Mouse (Mus musculus) midbrain, embryonic 16.5 days (tissue): ENCODE measurements at regions not wholly inside any gene's neighbourhood (a gene's known extent, or its start where the extent isn't known, plus 50 kb on each side); places are given as distances from the start of the nearest gene placed in this dataset.

ENCODE experiments used
- ATAC-seq: fragments of 200-750 bp; cut with Nextera tagmentation; 2 replicates; pipeline ENCODE4 v1.8.0; 2017; ENCODE audit warnings: moderate TSS enrichment
- H3K27ac ChIP-seq: fragments of 300-500 bp; sonication (generic); 2 replicates; pipeline ENCODE4 v1.5.1; 2014; ENCODE audit warnings: mild to moderate bottlenecking, low read length, mixed read lengths
- H3K27me3 ChIP-seq: fragments of 300-500 bp; sonication (generic); 2 replicates; pipeline ENCODE4 v1.6.1; 2014; ENCODE audit warnings: low read depth, low read length, mixed read lengths; ENCODE audit not compliant: control insufficient read depth, insufficient read depth
- H3K36me3 ChIP-seq: fragments of 300-500 bp; sonication (generic); 2 replicates; pipeline ENCODE4 v1.6.1; 2014; ENCODE audit warnings: mild to moderate bottlenecking, low read length, moderate library complexity, mixed read lengths; ENCODE audit not compliant: control insufficient read depth, insufficient read depth
- H3K4me1 ChIP-seq: fragments of 300-500 bp; sonication (generic); 2 replicates; pipeline ENCODE4 v1.6.1; 2014; ENCODE audit warnings: mild to moderate bottlenecking, low read length, mixed read lengths; ENCODE audit not compliant: control insufficient read depth, insufficient read depth
- H3K4me2 ChIP-seq: fragments of 300-500 bp; sonication (generic); 2 replicates; pipeline ENCODE4 v1.6.1; 2014; ENCODE audit warnings: mild to moderate bottlenecking, low read length, mixed read lengths
- H3K4me3 ChIP-seq: fragments of 300-500 bp; sonication (generic); 2 replicates; pipeline ENCODE4 v1.5.1; 2014; ENCODE audit warnings: low read depth, mild to moderate bottlenecking, low read length, moderate library complexity, mixed read lengths
- H3K9ac ChIP-seq: fragments of 300-500 bp; sonication (generic); 2 replicates; pipeline ENCODE4 v1.6.1; 2014; ENCODE audit warnings: low read depth, low read length, mixed read lengths
- H3K9me3 ChIP-seq: fragments of 300-500 bp; sonication (generic); replicated peaks from 2 replicates; pipeline ENCODE4 v1.6.1; 2014; ENCODE audit warnings: mild to moderate bottlenecking, low read length, mixed read lengths; ENCODE audit not compliant: control insufficient read depth, poor library complexity, severe bottlenecking
- WGBS: fragments of 180-500 bp; shearing (Covaris S2); extraction: QIAGEN DNeasy Blood & Tissue Kit; methylation state at CpG from one replicate; pipeline ENCODE4 v1.1.7; 2014; 5-methylcytosine and 5-hydroxymethylcytosine counted together

GRCm38 (mm10) chr5:74777381-74778075 is 74.8 kb upstream of the Lnx1 start:
- Histone ChIP-seq H3K9me3 (no peaks in the 10 kb centered on the region), H3K27me3 (no peaks in the 10 kb centered on the region), H3K4me3 (no peak overlapping the region), H3K9ac (no peak overlapping the region), H3K4me1 (no peaks in the 10 kb centered on the region), H3K27ac (no peak overlapping the region), H3K4me2 (no peak overlapping the region), H3K36me3 (no peaks in the 10 kb centered on the region)
- ATAC-seq, result no peak
- 89% methylated on average over 10 of the region's 10 CpGs for WGBS

DNA sequence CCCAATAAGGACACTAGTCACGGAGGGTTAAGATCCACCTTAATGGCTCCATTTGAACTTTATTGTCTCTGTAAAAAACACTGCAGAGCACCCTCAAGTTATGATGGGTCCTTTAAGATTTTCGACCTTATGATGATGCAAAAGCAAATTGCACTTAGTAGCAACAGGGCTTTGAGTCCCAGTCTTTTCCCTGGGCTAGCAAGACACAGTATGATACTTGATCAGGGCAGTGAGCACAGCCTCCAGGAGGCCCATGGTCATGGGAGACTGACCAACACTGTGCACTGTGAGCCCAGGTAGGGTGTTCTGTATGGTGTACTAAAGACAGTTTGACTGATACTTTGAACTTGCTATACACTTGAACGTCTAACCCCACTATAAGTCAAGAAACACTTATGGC is 73.4 kb upstream of the Lnx1 start:
- no peaks in the 10 kb centered on the region for H3K36me3 ChIP-seq
- no peaks in the 10 kb centered on the region for H3K9me3 ChIP-seq
- H3K4me1 ChIP-seq, result no peaks in the 10 kb centered on the region
- no peaks in the 10 kb centered on the region for H3K27me3 ChIP-seq
- H3K27ac ChIP-seq, result no peak overlapping the region
- no peak for ATAC-seq
- no peak overlapping the region for H3K4me2 ChIP-seq
- WGBS, result 86% methylated on average over 3 of the region's 3 CpGs
- no peak overlapping the region for H3K4me3 ChIP-seq
- H3K9ac ChIP-seq, result no peak overlapping the region

GRCm38 (mm10) chr5:74775596-74775995 is 72.9 kb upstream of the Lnx1 start:
- no peak overlapping the region for H3K4me2 ChIP-seq
- 88% methylated on average over 3 of the region's 3 CpGs for WGBS
- no peak overlapping the region for H3K9ac ChIP-seq
- no peak overlapping the region for H3K4me3 ChIP-seq
- no peaks in the 10 kb centered on the region for H3K4me1 ChIP-seq
- no peaks in the 10 kb centered on the region for H3K36me3 ChIP-seq
- no peak for ATAC-seq
- H3K27me3 ChIP-seq, result no peaks in the 10 kb centered on the region
- H3K27ac ChIP-seq, result no peak overlapping the region
- no peaks in the 10 kb centered on the region for H3K9me3 ChIP-seq

GRCm38 (mm10) chr5:74773558-74774429 is 71.1 kb upstream of the Lnx1 start:
- H3K9me3 ChIP-seq, result no peaks in the 10 kb centered on the region
- H3K4me2 ChIP-seq, result no peak overlapping the region
- H3K27me3 ChIP-seq, result no peaks in the 10 kb centered on the region
- H3K9ac ChIP-seq, result no peak overlapping the region
- H3K4me3 ChIP-seq, result no peak overlapping the region
- H3K4me1 ChIP-seq, result no peaks in the 10 kb centered on the region
- 89% methylated on average over 14 of the region's 14 CpGs for WGBS
- no peaks in the 10 kb centered on the region for H3K36me3 ChIP-seq
- ATAC-seq, result no peak
- H3K27ac ChIP-seq, result no peak overlapping the region

GRCm38 (mm10) chr5:74771121-74771520 is 68.4 kb upstream of the Lnx1 start:
- H3K9me3 ChIP-seq, result no peaks in the 10 kb centered on the region
- WGBS, result 80% methylated on average over 7 of the region's 7 CpGs
- no peaks in the 10 kb centered on the region for H3K27me3 ChIP-seq
- no peak for ATAC-seq
- no peaks in the 10 kb centered on the region for H3K36me3 ChIP-seq
- H3K4me3 ChIP-seq, result no peak overlapping the region
- no peak overlapping the region for H3K27ac ChIP-seq
- no peak overlapping the region for H3K4me2 ChIP-seq
- H3K4me1 ChIP-seq, result no peaks in the 10 kb centered on the region
- no peak overlapping the region for H3K9ac ChIP-seq

DNA sequence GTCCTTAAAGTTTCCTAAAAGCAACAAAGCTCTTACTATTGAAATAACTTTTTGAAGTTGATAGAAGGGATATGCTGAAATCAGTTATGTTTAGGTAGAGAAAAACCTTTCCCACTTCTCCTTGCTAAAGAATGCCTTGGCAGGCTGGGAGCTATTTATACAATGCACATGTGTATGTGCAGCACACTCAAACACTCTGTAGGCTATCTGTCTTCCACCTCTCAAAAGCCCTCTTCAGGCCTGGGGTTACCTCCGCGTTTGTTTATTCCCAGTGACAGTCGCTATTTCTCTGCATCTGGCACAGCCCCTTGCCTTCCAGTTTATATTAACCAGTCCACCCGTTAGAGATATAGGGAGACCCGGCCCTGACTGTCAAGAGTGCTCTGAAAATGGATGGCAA is 66.3 kb upstream of the Lnx1 start:
- H3K36me3 ChIP-seq, result no peaks in the 10 kb centered on the region
- WGBS, result 81% methylated on average over 5 of the region's 5 CpGs
- H3K4me1 ChIP-seq, result no peaks in the 10 kb centered on the region
- H3K27ac ChIP-seq, result no peak overlapping the region
- H3K4me3 ChIP-seq, result no peak overlapping the region
- no peak for ATAC-seq
- H3K27me3 ChIP-seq, result no peaks in the 10 kb centered on the region
- no peaks in the 10 kb centered on the region for H3K9me3 ChIP-seq
- no peak overlapping the region for H3K9ac ChIP-seq
- H3K4me2 ChIP-seq, result no peak overlapping the region

- no peak for ATAC-seq
- H3K4me2 ChIP-seq, result no peak overlapping the region
- no peak overlapping the region for H3K9ac ChIP-seq
- WGBS, result 75% methylated on average over 8 of the region's 8 CpGs
- H3K27ac ChIP-seq, result no peak overlapping the region
- H3K27me3 ChIP-seq, result no peaks in the 10 kb centered on the region
- no peak overlapping the region for H3K4me3 ChIP-seq
- H3K36me3 ChIP-seq, result no peaks in the 10 kb centered on the region
- no peaks in the 10 kb centered on the region for H3K4me1 ChIP-seq
- H3K9me3 ChIP-seq, result no peaks in the 10 kb centered on the region
Observed at GRCm38 (mm10) chr5:74767993-74768392, 65.3 kb upstream of the Lnx1 start.

DNA sequence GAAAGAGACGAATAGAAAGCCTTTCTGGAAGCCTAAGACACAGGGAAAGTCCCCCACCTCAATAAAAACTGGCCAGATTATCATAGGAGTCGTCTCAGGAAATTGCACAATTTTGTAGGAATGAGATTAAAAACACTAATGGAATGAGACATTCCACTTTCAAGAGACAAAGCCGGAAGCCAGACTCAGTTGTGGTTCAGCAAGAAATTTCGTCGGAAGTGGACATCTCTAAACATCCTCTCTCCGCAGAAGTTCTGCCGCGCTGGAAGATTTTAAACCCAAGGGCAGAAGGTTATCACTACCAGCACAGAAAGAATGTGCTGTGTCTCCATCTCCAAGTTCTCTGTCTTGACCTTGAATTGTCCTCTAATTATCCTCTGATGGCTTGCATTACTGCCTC is 63.5 kb upstream of the Lnx1 start:
- Histone ChIP-seq H3K4me2 (no peak overlapping the region), H3K27ac (no peak overlapping the region), H3K27me3 (no peaks in the 10 kb centered on the region), H3K4me1 (no peaks in the 10 kb centered on the region), H3K9ac (no peak overlapping the region), H3K4me3 (no peak overlapping the region), H3K36me3 (no peaks in the 10 kb centered on the region), H3K9me3 (no peaks in the 10 kb centered on the region)
- 85% methylated on average over 8 of the region's 8 CpGs for WGBS
- ATAC-seq, result no peak

GRCm38 (mm10) chr5:74765061-74765767 is 62.5 kb upstream of the Lnx1 start:
- Histone ChIP-seq H3K4me3 (no peak overlapping the region), H3K9me3 (no peaks in the 10 kb centered on the region), H3K27me3 (no peaks in the 10 kb centered on the region), H3K4me2 (no peak overlapping the region), H3K4me1 (no peaks in the 10 kb centered on the region), H3K9ac (no peak overlapping the region), H3K27ac (no peak overlapping the region), H3K36me3 (no peaks in the 10 kb centered on the region)
- no peak for ATAC-seq
- 34% methylated on average over 9 of the region's 9 CpGs for WGBS
